Mouse (Mus musculus): ENCODE measurements around the gene Meis1. TPM values are rescaled to one million over a fixed set of nuclear protein-coding genes. Genes with fewer than 3 reads are reported as not detected.

The Meis1 gene
- polyA plus RNA-seq, 1 experiment from 2014 or later = 50.1 TPM

GRCm38 (mm10) chr11:18926798-18927197 is 92.0 kb downstream of the Meis1 start:
- no peaks in the 10 kb centered on the region for H3K9me3 ChIP-seq (ENCODE audit: control insufficient read depth, low read length)
- no peaks in the 10 kb centered on the region for H3K27me3 ChIP-seq (ENCODE audit: control insufficient read depth, insufficient read depth, low read length)
- no peak overlapping the region for H3K4me3 ChIP-seq (ENCODE audit: control insufficient read depth in 1 of 2, insufficient read depth in 1 of 2, low read depth in 1 of 2, low read length in 2 of 2)
- H3K36me3 ChIP-seq (ENCODE audit: control insufficient read depth, insufficient read depth, low read length) = 0 out of 2 replicates have a peak, but pooled peaks cover 2% of the 10 kb centered on the region
- H3K4me2 ChIP-seq (ENCODE audit: low read length) = peak overlapping the region; percentile 12; the same call in 1 of the 2 replicates
- H3K27ac ChIP-seq (replicated peaks in 1 of 2; ENCODE audit: control insufficient read depth in 1 of 2, insufficient read depth in 1 of 2, low read depth in 2 of 2, low read length in 2 of 2) = peak overlapping the region; percentile 25 to 55; a peak in 3 of 4 replicates
- ATAC-seq (ENCODE audit: insufficient number of reproducible peaks, insufficient read depth, low FRiP score, low read depth) = peak; percentile 39; the same call in 1 of the 2 replicates
- whole genome bisulfite sequencing = 38% methylated on average over 2 of the region's 2 CpGs
- H3K9ac ChIP-seq (ENCODE audit: low read length) = no peak overlapping the region
- H3K4me1 ChIP-seq (ENCODE audit: control insufficient read depth in 2 of 2, insufficient read depth in 2 of 2, low read length in 2 of 2) = peaks cover 14 to 60% of the 10 kb centered on the region in 2 experiments

- H3K9me3 ChIP-seq (ENCODE audit: control insufficient read depth, low read length) = 0 out of 2 replicates have a peak, but pooled peaks cover 6% of the 10 kb centered on the region
- H3K27me3 ChIP-seq (ENCODE audit: control insufficient read depth, insufficient read depth, low read length) = no peaks in the 10 kb centered on the region
- H3K27ac ChIP-seq (replicated peaks in 1 of 2; ENCODE audit: control insufficient read depth in 1 of 2, insufficient read depth in 1 of 2, low read depth in 2 of 2, low read length in 2 of 2) = no peak overlapping the region
- H3K4me2 ChIP-seq (ENCODE audit: low read length) = no peak overlapping the region
- peaks cover 13% of the 10 kb centered on the region for H3K36me3 ChIP-seq (ENCODE audit: control insufficient read depth, insufficient read depth, low read length)
- H3K4me3 ChIP-seq (ENCODE audit: control insufficient read depth in 1 of 2, insufficient read depth in 1 of 2, low read depth in 1 of 2, low read length in 2 of 2) = no peak overlapping the region
- H3K4me1 ChIP-seq (ENCODE audit: control insufficient read depth in 2 of 2, insufficient read depth in 2 of 2, low read length in 2 of 2) = peaks cover 10 to 47% of the 10 kb centered on the region in 2 experiments
- ATAC-seq (ENCODE audit: insufficient number of reproducible peaks, insufficient read depth, low FRiP score, low read depth) = no peak
- WGBS = 69% methylated on average over 2 of the region's 2 CpGs
- no peak overlapping the region for H3K9ac ChIP-seq (ENCODE audit: low read length)
Measured at GRCm38 (mm10) chr11:18924583-18925334, 94.0 kb downstream of the Meis1 start.

GRCm38 (mm10) chr11:18923274-18923673 is 95.5 kb downstream of the Meis1 start:
- no peak for ATAC-seq (ENCODE audit: insufficient number of reproducible peaks, insufficient read depth, low FRiP score, low read depth)
- no peak overlapping the region for H3K27ac ChIP-seq (replicated peaks in 1 of 2; ENCODE audit: control insufficient read depth in 1 of 2, insufficient read depth in 1 of 2, low read depth in 2 of 2, low read length in 2 of 2)
- peaks cover 20% of the 10 kb centered on the region for H3K36me3 ChIP-seq (ENCODE audit: control insufficient read depth, insufficient read depth, low read length)
- H3K4me1 ChIP-seq (ENCODE audit: control insufficient read depth in 2 of 2, insufficient read depth in 2 of 2, low read length in 2 of 2) = peaks cover 10 to 50% of the 10 kb centered on the region in 2 experiments
- no peak overlapping the region for H3K4me3 ChIP-seq (ENCODE audit: control insufficient read depth in 1 of 2, insufficient read depth in 1 of 2, low read depth in 1 of 2, low read length in 2 of 2)
- 80% methylated on average over 5 of the region's 5 CpGs for WGBS
- no peaks in the 10 kb centered on the region for H3K27me3 ChIP-seq (ENCODE audit: control insufficient read depth, insufficient read depth, low read length)
- H3K4me2 ChIP-seq (ENCODE audit: low read length) = no peak overlapping the region
- 0 out of 2 replicates have a peak, but pooled peaks cover 6% of the 10 kb centered on the region for H3K9me3 ChIP-seq (ENCODE audit: control insufficient read depth, low read length)
- H3K9ac ChIP-seq (ENCODE audit: low read length) = no peak overlapping the region

GRCm38 (mm10) chr11:18920651-18921050 is 98.1 kb downstream of the Meis1 start:
- WGBS = 71% methylated on average over 3 of the region's 3 CpGs
- Histone ChIP-seq H3K9ac (ENCODE audit: low read length) (no peak overlapping the region), H3K9me3 (ENCODE audit: control insufficient read depth, low read length) (0 out of 2 replicates have a peak, but pooled peaks cover 6% of the 10 kb centered on the region), H3K36me3 (ENCODE audit: control insufficient read depth, insufficient read depth, low read length) (peaks cover 20% of the 10 kb centered on the region), H3K27me3 (ENCODE audit: control insufficient read depth, insufficient read depth, low read length) (no peaks in the 10 kb centered on the region), H3K4me1 (ENCODE audit: control insufficient read depth in 2 of 2, insufficient read depth in 2 of 2, low read length in 2 of 2) (peaks cover 8 to 31% of the 10 kb centered on the region in 2 experiments), H3K4me3 (ENCODE audit: control insufficient read depth in 1 of 2, insufficient read depth in 1 of 2, low read depth in 1 of 2, low read length in 2 of 2) (no peak overlapping the region), H3K4me2 (ENCODE audit: low read length) (no peak overlapping the region), H3K27ac (replicated peaks in 1 of 2; ENCODE audit: control insufficient read depth in 1 of 2, insufficient read depth in 1 of 2, low read depth in 2 of 2, low read length in 2 of 2) (no peak overlapping the region)
- no peak for ATAC-seq (ENCODE audit: insufficient number of reproducible peaks, insufficient read depth, low FRiP score, low read depth)

- ATAC-seq (ENCODE audit: insufficient number of reproducible peaks, insufficient read depth, low FRiP score, low read depth) = no peak
- 69% methylated on average over 3 of the region's 3 CpGs for WGBS
- Histone ChIP-seq H3K9ac (ENCODE audit: low read length) (no peak overlapping the region), H3K4me1 (ENCODE audit: control insufficient read depth in 2 of 2, insufficient read depth in 2 of 2, low read length in 2 of 2) (peaks cover 2 to 22% of the 10 kb centered on the region in 2 experiments; a peak in 3 of 4 replicates), H3K27me3 (ENCODE audit: control insufficient read depth, insufficient read depth, low read length) (no peaks in the 10 kb centered on the region), H3K4me3 (ENCODE audit: control insufficient read depth in 1 of 2, insufficient read depth in 1 of 2, low read depth in 1 of 2, low read length in 2 of 2) (no peak overlapping the region), H3K9me3 (ENCODE audit: control insufficient read depth, low read length) (0 out of 2 replicates have a peak, but pooled peaks cover 6% of the 10 kb centered on the region), H3K4me2 (ENCODE audit: low read length) (no peak overlapping the region), H3K36me3 (ENCODE audit: control insufficient read depth, insufficient read depth, low read length) (peaks cover 20% of the 10 kb centered on the region), H3K27ac (replicated peaks in 1 of 2; ENCODE audit: control insufficient read depth in 1 of 2, insufficient read depth in 1 of 2, low read depth in 2 of 2, low read length in 2 of 2) (no peak overlapping the region)
Measured at GRCm38 (mm10) chr11:18919162-18919762, 99.5 kb downstream of the Meis1 start.

- peaks cover 20% of the 10 kb centered on the region for H3K36me3 ChIP-seq (ENCODE audit: control insufficient read depth, insufficient read depth, low read length)
- H3K9me3 ChIP-seq (ENCODE audit: control insufficient read depth, low read length) = 0 out of 2 replicates have a peak, but pooled peaks cover 6% of the 10 kb centered on the region
Measured at GRCm38 (mm10) chr11:18917887-18918286, 100.9 kb downstream of the Meis1 start.

GRCm38 (mm10) chr11:18913251-18913650 is 105.5 kb downstream of the Meis1 start:
- ATAC-seq (ENCODE audit: insufficient number of reproducible peaks, insufficient read depth, low FRiP score, low read depth) = no peak
- no peak overlapping the region for H3K4me3 ChIP-seq (ENCODE audit: control insufficient read depth in 1 of 2, insufficient read depth in 1 of 2, low read depth in 1 of 2, low read length in 2 of 2)
- H3K9ac ChIP-seq (ENCODE audit: low read length) = no peak overlapping the region
- H3K27me3 ChIP-seq (ENCODE audit: control insufficient read depth, insufficient read depth, low read length) = no peaks in the 10 kb centered on the region
- no peaks in the 10 kb centered on the region for H3K36me3 ChIP-seq (ENCODE audit: control insufficient read depth, insufficient read depth, low read length)
- H3K4me2 ChIP-seq (ENCODE audit: low read length) = no peak overlapping the region
- peaks cover 5 to 34% of the 10 kb centered on the region in 2 experiments; a peak in 3 of 4 replicates for H3K4me1 ChIP-seq (ENCODE audit: control insufficient read depth in 2 of 2, insufficient read depth in 2 of 2, low read length in 2 of 2)
- H3K9me3 ChIP-seq (ENCODE audit: control insufficient read depth, low read length) = no peaks in the 10 kb centered on the region
- WGBS = 76% methylated on average over 1 of the region's 1 CpGs
- H3K27ac ChIP-seq (replicated peaks in 1 of 2; ENCODE audit: control insufficient read depth in 1 of 2, insufficient read depth in 1 of 2, low read depth in 2 of 2, low read length in 2 of 2) = no peak overlapping the region

More at GRCm38 (mm10) chr11:18917887-18918286, 100.9 kb downstream of the Meis1 start:
- no peaks in the 10 kb centered on the region for H3K27me3 ChIP-seq (ENCODE audit: control insufficient read depth, insufficient read depth, low read length)
- H3K4me2 ChIP-seq (ENCODE audit: low read length) = no peak overlapping the region
- no peak overlapping the region for H3K4me3 ChIP-seq (ENCODE audit: control insufficient read depth in 1 of 2, insufficient read depth in 1 of 2, low read depth in 1 of 2, low read length in 2 of 2)
- H3K27ac ChIP-seq (replicated peaks in 1 of 2; ENCODE audit: control insufficient read depth in 1 of 2, insufficient read depth in 1 of 2, low read depth in 2 of 2, low read length in 2 of 2) = no peak overlapping the region
- ATAC-seq (ENCODE audit: insufficient number of reproducible peaks, insufficient read depth, low FRiP score, low read depth) = no peak
- 92% methylated on average over 5 of the region's 5 CpGs for WGBS
- no peak overlapping the region for H3K9ac ChIP-seq (ENCODE audit: low read length)
- H3K4me1 ChIP-seq (ENCODE audit: control insufficient read depth in 2 of 2, insufficient read depth in 2 of 2, low read length in 2 of 2) = peaks cover 0 to 26% of the 10 kb centered on the region in 2 experiments; a peak in 2 of 4 replicates

All from heart, embryonic 14.5 days (tissue).